Mouse (Mus musculus) thymus, adult 2 months (tissue): Measurements from ENCODE around the gene Tnxb. TPM values are rescaled to one million over a fixed set of nuclear protein-coding genes. Genes with fewer than 3 reads are reported as not detected.
"Not testable (repeated sequence)": the region's sequence is repeated elsewhere in the genome, so short reads cannot be mapped to it uniquely, and the experiment has no call there.

Source experiments
- DNase-seq: peaks from one replicate; pipeline ENCODE4 v3.0.0; 2021
- H3K27ac ChIP-seq: fragments of 200-500 bp; 2 replicates; pipeline ENCODE4 v1.5.1; 2012; ENCODE audit warnings: low read length, control low read depth; ENCODE audit not compliant: control insufficient read depth, insufficient read depth
- H3K27me3 ChIP-seq: fragments of 200-500 bp; 2 replicates; pipeline ENCODE4 v1.6.1; 2012; ENCODE audit warnings: mild to moderate bottlenecking, low read length, moderate library complexity, mixed read lengths; ENCODE audit not compliant: control insufficient read depth, insufficient read depth
- H3K36me3 ChIP-seq: fragments of 200-500 bp; 2 replicates; pipeline ENCODE4 v1.6.1; 2012; ENCODE audit warnings: mild to moderate bottlenecking, low read length, moderate library complexity; ENCODE audit not compliant: control insufficient read depth, insufficient read depth
- H3K4me1 ChIP-seq: fragments of 200-500 bp; replicated peaks from 2 replicates; pipeline ENCODE4 v1.6.1; 2012; ENCODE audit warnings: low read length; ENCODE audit not compliant: control insufficient read depth, insufficient read depth
- H3K4me3 ChIP-seq: fragments of 200-500 bp; 2 replicates; pipeline ENCODE4 v1.5.1; 2012; ENCODE audit warnings: mild to moderate bottlenecking, low read length, control low read depth, moderate library complexity; ENCODE audit not compliant: control insufficient read depth, insufficient read depth
- CTCF ChIP-seq: fragments of 200-500 bp; IDR thresholded peaks from 2 replicates; pipeline ENCODE4 v1.5.1; 2012; ENCODE audit warnings: mild to moderate bottlenecking, control low read depth, low read length, moderate library complexity, borderline replicate concordance; ENCODE audit not compliant: control insufficient read depth, poor library complexity, insufficient read depth; ENCODE audit errors: extremely low read depth
- POLR2A ChIP-seq: fragments of 200-500 bp; IDR thresholded peaks from 2 replicates; pipeline ENCODE4 v1.6.1; 2012; ENCODE audit warnings: mild to moderate bottlenecking, low read length, control low read depth, moderate library complexity; ENCODE audit not compliant: control insufficient read depth, poor library complexity, insufficient read depth; ENCODE audit errors: extremely low read depth
- WGBS: fragments of 180-500 bp; shearing (Covaris S2); methylation state at CpG from one replicate; pipeline ENCODE4 v1.1.7; 2018; 5-methylcytosine and 5-hydroxymethylcytosine counted together
- polyA plus RNA-seq: library from polyadenylated mRNA; depleted of rRNA; stranded (reverse); fragments of >200 nt; gene quantifications from 2 replicates; pipeline ENCODE4 v1.2.3, GENCODE M21; 2012

The Tnxb gene
- polyA plus RNA-seq, 1 experiment: 5.7 TPM

- WGBS: 85% methylated on average over 4 of the region's 4 CpGs
- H3K27me3 ChIP-seq: no peaks in the 10 kb centered on the region; the same call in 1 of the 2 replicates
- H3K27ac ChIP-seq: no peak overlapping the region
- TF ChIP-seq CTCF (no peak), POLR2A (no peak)
- no peak overlapping the region for H3K4me3 ChIP-seq
- H3K4me1 ChIP-seq: no peaks in the 10 kb centered on the region; the same call in 1 of the 2 replicates
- H3K36me3 ChIP-seq: no peaks in the 10 kb centered on the region
- DNase-seq: no peak
Observed at GRCm38 (mm10) chr17:34690458-34690857, 20.1 kb downstream of the Tnxb start.

GRCm38 (mm10) chr17:34692906-34693305, 22.6 kb downstream of the Tnxb start:
- Histone ChIP-seq H3K4me1 (no peaks in the 10 kb centered on the region; the same call in 1 of the 2 replicates), H3K36me3 (no peaks in the 10 kb centered on the region), H3K27ac (no peak overlapping the region), H3K4me3 (no peak overlapping the region), H3K27me3 (no peaks in the 10 kb centered on the region; the same call in 1 of the 2 replicates)
- WGBS: 84% methylated on average over 7 of the region's 7 CpGs
- DNase-seq: no peak
- TF ChIP-seq CTCF (no peak), POLR2A (no peak)

DNA sequence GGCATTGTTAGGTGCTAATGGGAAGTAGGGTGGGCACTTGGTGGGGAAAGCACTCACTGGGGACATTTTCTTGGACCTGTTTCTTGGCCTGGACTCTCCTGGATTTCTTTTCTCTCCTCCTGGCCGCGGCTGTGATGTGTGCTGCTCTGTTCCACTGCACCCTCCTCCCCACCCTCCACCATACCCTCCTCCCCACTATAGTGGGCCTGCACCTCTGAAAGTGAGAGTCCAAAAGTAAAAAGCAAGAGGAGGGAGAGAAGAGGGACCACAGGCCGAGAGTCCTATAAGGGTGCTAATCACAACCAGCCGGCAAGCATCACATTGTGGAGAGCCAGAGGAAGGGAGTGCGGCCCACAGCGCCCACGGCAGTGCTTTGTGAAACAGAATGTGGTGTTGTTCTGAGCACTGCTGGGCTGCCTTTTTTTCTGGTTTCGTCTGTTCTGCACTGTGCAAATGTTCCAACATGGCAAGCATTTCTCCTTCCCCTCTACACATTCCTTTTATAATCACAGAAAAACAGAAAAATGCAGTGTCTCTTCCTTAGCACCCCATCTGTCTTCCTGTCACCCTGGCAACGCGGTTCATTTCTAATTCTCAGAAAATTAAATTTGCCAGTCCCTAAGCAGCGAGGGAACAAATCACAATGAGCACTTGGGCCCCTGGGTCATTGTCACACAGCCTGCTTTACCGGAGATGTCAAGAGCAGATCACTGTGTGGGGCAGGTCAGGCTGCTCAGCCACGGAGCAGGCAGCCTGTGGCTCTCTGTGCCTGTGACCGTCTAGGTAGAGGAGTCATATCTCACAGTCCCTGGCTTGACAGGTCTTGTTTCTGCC, 29.5 kb downstream of the Tnxb start:
- Histone ChIP-seq H3K4me3 (no peak overlapping the region), H3K27ac (no peak overlapping the region), H3K27me3 (no peaks in the 10 kb centered on the region), H3K36me3 (no peaks in the 10 kb centered on the region), H3K4me1 (no peaks in the 10 kb centered on the region)
- DNase-seq: no peak
- WGBS: 56% methylated on average over 14 of the region's 14 CpGs
- TF ChIP-seq CTCF (no peak), POLR2A (no peak)

DNA sequence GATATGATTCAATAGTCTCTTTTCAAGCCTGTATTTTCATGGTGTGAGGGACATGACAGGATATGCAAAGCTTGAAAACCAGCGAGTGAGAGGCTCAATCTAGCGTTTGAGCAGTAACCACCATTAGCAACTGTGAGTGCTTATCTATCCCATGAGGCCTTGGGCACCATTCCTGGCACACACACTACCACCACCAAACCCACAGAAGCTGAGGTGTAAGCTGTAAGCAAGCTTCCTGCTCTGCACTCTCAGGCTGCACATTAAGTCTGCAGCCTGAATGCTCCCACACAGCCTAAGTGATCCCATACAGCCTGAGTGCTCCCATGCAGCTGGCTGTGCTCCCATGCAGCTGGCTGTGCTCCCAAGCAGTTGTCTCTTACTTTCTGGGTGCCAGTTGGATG, 30.3 kb downstream of the Tnxb start:
- no peak for DNase-seq
- no peaks in the 10 kb centered on the region for H3K27me3 ChIP-seq
- H3K4me3 ChIP-seq: no peak overlapping the region
- H3K36me3 ChIP-seq: no peaks in the 10 kb centered on the region
- TF ChIP-seq CTCF: no peak
- TF ChIP-seq POLR2A: no peak
- no peak overlapping the region for H3K27ac ChIP-seq
- 7% methylated on average over 2 of the region's 2 CpGs for WGBS
- H3K4me1 ChIP-seq: no peaks in the 10 kb centered on the region

GRCm38 (mm10) chr17:34706476-34706875, 36.1 kb downstream of the Tnxb start:
- not testable (repeated sequence) for H3K27me3 ChIP-seq, H3K4me1 ChIP-seq, H3K4me3 ChIP-seq, H3K27ac ChIP-seq, H3K36me3 ChIP-seq, DNase-seq
- WGBS: 96% methylated on average over 2 of the region's 2 CpGs

GRCm38 (mm10) chr17:34712951-34713350, 42.6 kb downstream of the Tnxb start:
- H3K36me3 ChIP-seq: no peaks in the 10 kb centered on the region
- 47% methylated on average over 6 of the region's 6 CpGs for WGBS
- no peaks in the 10 kb centered on the region for H3K27me3 ChIP-seq
- no peak overlapping the region for H3K27ac ChIP-seq
- no peaks in the 10 kb centered on the region for H3K4me1 ChIP-seq
- H3K4me3 ChIP-seq: no peak overlapping the region
- peak; percentile 58 for DNase-seq
- TF ChIP-seq POLR2A: no peak
- no peak for TF ChIP-seq CTCF

DNA sequence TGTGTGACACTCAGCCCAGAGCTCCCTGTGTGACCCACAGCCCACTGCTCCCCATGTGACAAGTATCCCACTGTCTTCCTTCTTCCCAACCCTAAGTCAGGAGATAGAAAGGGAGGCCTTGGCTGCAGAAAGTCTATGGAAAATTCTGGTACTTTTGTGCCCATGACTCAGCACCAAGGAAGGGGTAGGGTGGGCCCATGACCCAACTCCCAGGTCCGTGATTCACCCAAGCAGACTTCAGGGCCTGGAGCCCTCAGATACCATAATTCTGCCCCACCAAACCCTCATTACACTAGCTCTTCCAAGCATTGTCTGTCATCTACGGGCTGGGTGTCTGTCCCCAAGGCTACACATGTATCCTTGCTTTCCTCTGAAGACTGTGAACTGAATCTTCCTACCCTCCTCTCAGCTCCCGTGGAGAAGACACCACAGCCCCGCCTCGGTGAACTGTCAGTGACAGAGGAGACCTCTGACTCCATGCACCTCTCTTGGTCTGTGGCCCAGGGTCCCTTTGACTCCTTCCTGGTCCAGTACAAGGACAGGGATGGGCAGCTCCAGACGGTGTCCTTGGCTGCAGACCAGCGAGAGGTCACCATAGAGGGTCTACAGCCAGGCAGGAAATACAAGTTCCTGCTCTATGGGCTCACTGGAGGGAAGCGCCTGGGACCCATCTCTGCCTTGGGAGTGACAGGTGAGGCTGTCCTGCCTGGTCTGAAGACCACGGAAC, 44.0 kb downstream of the Tnxb start:
- H3K4me1 ChIP-seq, H3K27ac ChIP-seq, H3K36me3 ChIP-seq, H3K27me3 ChIP-seq, H3K4me3 ChIP-seq, DNase-seq: not testable (repeated sequence)
- 83% methylated on average over 9 of the region's 9 CpGs for WGBS

DNA sequence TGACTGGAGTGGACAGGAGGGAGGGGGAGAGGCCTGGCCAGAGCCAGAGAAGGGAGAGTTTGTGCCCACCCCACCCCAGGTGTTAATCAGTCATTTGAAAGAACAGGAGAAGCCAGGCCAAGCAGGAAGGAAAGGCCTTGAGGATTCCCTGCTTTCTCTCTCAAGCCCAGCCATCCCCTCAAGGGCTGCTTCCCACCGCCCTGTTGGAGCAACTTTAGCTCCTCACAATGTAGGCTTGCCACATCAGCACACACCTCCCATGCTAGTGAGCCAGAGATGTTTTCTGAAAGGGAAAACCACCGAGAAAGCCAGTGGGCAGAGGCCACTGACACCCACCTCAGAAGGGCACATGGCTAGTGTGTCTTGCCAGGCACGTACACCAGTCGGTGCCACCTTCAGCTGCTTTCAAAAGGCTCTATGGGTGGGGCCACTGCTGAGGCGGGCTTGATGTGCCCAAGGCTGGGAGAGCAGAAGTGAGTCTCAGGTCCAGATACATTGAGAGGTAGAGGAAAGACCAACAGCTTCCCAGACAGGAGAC, 44.6 kb downstream of the Tnxb start:
- WGBS: 83% methylated on average over 5 of the region's 5 CpGs
- H3K36me3 ChIP-seq, DNase-seq, H3K27ac ChIP-seq, H3K4me3 ChIP-seq, H3K4me1 ChIP-seq, H3K27me3 ChIP-seq: not testable (repeated sequence)

DNA sequence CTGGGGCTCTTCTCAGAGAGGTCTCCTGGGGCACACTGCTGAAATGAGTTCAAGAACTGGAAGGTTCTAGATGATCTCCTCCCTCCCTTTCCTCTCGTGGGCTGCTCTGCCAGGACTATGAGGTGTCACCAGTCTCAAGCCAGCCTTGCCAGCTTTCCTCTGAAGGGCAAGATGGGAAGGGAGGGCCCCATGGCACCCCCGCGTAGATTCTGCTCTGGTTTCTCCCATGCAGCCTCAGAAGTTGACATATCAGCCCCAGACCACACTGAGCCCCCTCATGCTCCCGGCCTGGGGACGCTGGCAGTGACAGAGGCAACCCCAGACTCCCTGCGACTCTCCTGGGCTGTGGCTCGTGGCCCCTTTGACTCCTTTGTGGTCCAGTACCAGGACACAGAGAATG, 45.1 kb downstream of the Tnxb start:
- not testable (repeated sequence) for H3K4me1 ChIP-seq, H3K36me3 ChIP-seq, H3K4me3 ChIP-seq, H3K27ac ChIP-seq, DNase-seq, H3K27me3 ChIP-seq
- 95% methylated on average over 7 of the region's 7 CpGs for WGBS
